Mouse (Mus musculus): ENCODE data around the gene Dbndd2.
A peak's percentile ranks its signal among the peaks of the same experiment; 100 is the strongest.

Dbndd2 gene

DNA sequence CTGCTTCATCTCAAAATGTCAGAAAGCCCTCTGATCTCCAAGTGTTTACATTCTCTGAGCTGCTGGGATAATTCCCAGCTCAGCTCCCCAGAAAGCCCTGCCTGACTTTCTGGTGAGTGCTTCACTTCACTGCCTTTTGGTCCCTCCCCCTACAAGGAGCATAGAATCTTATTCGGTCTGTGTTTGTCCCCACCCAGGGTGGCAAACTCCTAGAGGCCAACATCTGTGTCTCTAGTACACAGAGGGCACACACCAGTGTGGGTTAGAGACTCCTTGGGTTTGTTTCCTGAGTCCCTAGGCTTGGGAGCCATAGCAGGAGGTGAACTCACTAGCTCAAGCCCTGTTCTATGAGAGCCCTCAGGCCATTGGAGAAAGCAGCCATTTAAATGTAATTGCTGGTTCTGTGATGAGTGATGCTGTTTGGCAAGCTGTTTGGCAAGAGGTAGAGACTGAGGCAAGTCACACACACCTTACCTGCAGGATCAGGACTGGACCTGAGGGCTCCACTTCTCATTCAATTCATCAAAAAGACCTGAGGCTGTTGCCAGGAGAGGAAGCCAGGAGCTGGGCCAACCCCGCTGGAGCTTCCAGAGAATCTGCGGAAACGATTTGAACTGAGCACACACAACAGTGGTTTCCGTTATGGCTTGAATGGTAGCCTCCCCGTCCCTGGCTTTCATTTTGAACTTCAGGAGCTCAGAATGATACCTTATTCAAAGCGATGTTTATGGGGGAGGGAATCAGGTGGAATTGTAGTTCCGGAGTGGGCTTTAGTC is 54.9 kb downstream of the Dbndd2 start:
- DNase-seq (ENCODE audit: low spot score in 2 of 2) = no peak

DNA sequence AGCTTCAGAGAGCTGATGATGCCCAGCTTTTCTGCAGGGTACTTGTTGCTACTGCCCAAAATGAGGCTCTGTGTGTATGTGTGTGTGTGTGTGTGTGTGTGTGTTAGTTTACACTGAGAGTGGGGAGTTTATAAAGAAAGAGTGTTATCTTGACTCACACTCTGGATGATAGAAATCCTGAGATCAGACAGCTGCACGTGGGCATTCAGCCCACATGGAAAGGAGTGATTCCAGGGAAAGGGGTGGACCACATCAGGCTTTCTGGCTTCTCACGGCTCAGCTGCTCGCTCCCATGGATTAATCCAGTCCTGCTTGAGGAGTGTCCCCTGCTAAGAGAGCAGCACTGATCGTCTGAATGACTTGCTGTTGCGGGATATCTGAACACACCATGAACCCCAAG is 56.2 kb downstream of the Dbndd2 start:
- DNase-seq (ENCODE audit: low spot score in 2 of 2) = peak; percentile 68 to 85

DNA sequence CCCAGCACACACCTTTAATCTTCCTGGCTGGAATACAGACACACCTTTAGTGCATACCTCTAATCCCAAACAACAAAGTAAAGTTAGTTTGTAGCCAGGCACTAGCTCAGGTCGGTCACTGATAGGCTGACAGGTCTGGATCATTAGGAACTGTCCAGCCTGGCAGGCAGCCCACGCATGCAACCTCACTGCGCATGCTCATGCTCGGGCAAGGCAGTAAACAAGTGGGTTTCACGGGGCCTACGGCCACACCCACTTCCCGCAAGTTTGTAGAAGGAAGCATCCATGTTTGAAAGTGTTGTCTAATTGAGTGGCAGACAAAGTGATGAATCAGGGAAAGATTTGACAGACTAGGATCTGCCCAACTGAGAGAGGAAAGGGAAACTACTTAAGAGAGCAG is 56.7 kb downstream of the Dbndd2 start:
- DNase-seq (ENCODE audit: low spot score in 2 of 2) = no peak
